Mouse (Mus musculus): ENCODE measurements at regions not wholly inside any gene's neighbourhood (a gene's known extent, or its start where the extent isn't known, plus 50 kb on each side); places are given as distances from the start of the nearest gene placed in this dataset.
A peak's percentile ranks its signal among the peaks of the same experiment; 100 is the strongest.

DNA sequence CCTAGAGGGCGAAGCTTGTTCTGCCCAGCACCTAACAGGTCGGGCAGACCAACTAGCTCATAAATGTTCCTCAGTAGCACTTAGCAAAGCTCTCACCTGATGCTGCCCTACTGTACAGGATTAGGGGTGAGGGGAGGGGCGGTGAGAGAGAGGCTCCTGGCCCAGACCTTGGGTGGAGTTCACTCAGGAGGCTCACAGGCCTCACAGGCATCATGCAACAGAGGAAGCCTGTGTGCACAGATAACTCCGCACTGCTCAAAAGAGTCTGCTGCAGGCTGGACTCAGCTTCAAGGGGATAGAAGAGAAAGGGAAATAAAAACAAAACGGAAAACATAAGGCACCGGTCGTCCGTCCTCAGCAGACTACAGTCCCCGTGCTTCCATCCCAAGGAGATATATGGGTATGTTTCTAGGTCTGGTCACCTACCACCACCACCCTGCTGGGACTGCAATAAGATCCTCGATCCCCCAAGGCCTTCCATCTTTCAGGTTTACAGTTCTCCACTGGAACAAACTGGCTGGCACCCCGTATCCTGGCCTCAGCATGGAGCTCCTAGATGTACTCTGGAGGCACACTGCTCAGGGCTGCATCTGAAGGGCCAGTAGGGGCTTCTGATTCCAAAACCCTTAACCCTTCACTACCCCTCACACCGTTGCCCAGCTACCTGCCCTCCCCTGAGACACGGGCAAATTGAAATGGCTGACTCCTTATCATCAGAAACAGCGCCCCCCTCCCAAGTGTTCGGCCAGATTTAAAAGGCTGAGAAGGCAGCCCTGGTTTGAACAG is 184.2 kb downstream of the Bmp7 start:
- H3K36me3 ChIP-seq, result no peaks in the 10 kb centered on the region
- WGBS, result 50% methylated on average over 15 of the region's 15 CpGs
- H3K27ac ChIP-seq, result no peak overlapping the region
- no peak for ATAC-seq
- peaks cover 97% of the 10 kb centered on the region for H3K27me3 ChIP-seq
- H3K9me3 ChIP-seq, result no peaks in the 10 kb centered on the region
- no peak overlapping the region for H3K4me3 ChIP-seq (replicated peaks)
- no peak overlapping the region for H3K9ac ChIP-seq (replicated peaks)
- H3K4me2 ChIP-seq (replicated peaks), result no peak overlapping the region
- H3K4me1 ChIP-seq (replicated peaks), result peaks cover 18% of the 10 kb centered on the region

DNA sequence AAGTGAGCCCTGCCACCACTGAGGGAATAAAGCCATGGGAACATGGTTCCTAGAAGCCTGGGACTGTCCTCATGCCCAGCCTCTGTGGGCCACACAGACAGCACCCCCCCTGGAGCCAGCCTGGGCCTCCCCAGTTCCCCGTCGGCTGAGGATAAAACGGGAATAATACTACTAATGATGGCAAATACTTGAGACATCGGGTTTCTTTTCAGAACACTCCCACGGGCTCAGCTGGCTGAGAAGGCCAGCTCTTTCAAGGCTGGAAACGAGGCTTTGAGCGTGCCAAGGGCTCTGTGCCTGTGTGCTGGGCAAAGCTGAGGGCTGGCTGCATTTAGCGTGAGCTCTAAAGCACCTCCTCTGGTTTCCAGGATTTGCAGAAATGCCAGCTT is 183.7 kb downstream of the Bmp7 start:
- Histone ChIP-seq H3K4me3 (replicated peaks) (no peak overlapping the region), H3K36me3 (no peaks in the 10 kb centered on the region), H3K4me2 (replicated peaks) (no peak overlapping the region), H3K27ac (no peak overlapping the region), H3K9me3 (no peaks in the 10 kb centered on the region), H3K27me3 (peaks cover 97% of the 10 kb centered on the region), H3K4me1 (replicated peaks) (peaks cover 18% of the 10 kb centered on the region), H3K9ac (replicated peaks) (no peak overlapping the region)
- 5% methylated on average over 8 of the region's 8 CpGs for WGBS
- peak; percentile 48 for ATAC-seq

DNA sequence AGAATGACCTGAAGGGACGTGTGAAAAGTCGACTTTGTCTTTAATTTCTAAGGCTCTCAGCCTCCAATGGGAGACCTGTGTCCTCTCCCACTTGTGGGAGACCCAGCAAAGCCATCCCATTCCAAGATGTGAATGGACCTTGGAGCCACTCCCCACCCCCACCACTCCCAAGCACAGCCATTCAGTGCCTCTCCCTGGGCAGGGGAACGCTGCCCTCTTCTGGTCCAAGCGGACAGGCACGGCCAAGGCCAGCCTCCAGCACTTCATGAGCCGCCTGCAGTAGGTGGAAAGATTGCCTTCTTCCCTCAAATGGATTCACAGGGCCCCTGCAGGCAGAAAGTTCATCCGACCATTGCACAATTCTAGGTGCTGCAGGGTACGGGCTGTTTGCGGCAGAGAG is 181.6 kb downstream of the Bmp7 start:
- H3K36me3 ChIP-seq, result no peaks in the 10 kb centered on the region
- H3K4me1 ChIP-seq (replicated peaks), result peaks cover 18% of the 10 kb centered on the region
- H3K4me3 ChIP-seq (replicated peaks), result no peak overlapping the region
- H3K9ac ChIP-seq (replicated peaks), result no peak overlapping the region
- H3K27ac ChIP-seq, result no peak overlapping the region
- no peak overlapping the region for H3K4me2 ChIP-seq (replicated peaks)
- ATAC-seq, result peak; percentile 76
- no peaks in the 10 kb centered on the region for H3K9me3 ChIP-seq
- peaks cover 96% of the 10 kb centered on the region for H3K27me3 ChIP-seq
- WGBS, result 12% methylated on average over 9 of the region's 9 CpGs

DNA sequence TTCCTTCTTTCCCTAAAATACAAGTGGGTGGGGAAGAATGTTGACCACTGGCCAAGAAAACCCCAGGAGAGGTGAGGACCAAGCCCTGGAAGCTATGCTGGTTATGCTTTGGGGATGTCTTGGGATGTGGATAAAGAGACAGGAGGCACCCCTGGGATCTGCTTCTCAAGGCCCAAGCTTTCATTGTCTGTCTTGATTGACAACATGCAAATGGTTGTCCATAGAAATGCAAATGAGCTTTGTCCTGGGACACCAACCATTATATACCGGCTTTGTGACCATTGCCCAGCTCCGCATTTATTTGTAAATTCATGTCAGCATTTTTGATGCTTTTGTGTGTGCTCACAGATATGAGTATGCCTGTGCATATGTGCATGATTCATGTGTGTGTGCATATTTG is 174.9 kb downstream of the Bmp7 start:
- Histone ChIP-seq H3K27ac (0 out of 2 replicates have a peak overlapping the region, but pooled peaks have one; percentile 25), H3K9me3 (no peaks in the 10 kb centered on the region), H3K4me3 (replicated peaks) (no peak overlapping the region), H3K9ac (replicated peaks) (no peak overlapping the region), H3K4me1 (replicated peaks) (peaks cover 23% of the 10 kb centered on the region), H3K36me3 (no peaks in the 10 kb centered on the region), H3K4me2 (replicated peaks) (no peak overlapping the region), H3K27me3 (peaks cover 51% of the 10 kb centered on the region)
- 14% methylated on average over 2 of the region's 2 CpGs for WGBS
- ATAC-seq, result peak; percentile 29; the same call in 1 of the 2 replicates

DNA sequence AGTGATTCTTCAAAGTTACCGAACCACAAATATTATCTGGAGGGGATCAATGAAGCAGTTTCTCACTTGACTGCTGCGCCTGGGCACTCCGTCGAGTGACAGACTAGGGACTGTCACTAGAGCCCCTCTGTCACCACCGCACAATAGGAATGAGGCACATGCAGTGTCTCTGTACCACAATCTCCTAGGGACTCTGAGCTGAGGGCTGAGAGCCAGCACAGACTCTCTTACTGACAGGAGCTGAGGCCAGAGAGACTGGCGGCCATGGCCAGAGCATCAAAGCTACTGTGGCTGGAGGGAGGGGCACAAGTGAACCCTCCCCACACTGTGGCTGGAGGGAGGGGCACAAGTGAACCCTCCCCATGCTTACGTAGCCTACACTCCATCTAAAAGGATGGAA is 173.7 kb downstream of the Bmp7 start:
- ATAC-seq, result peak; percentile 59
- Histone ChIP-seq H3K9me3 (no peaks in the 10 kb centered on the region), H3K9ac (replicated peaks) (no peak overlapping the region), H3K36me3 (no peaks in the 10 kb centered on the region), H3K27me3 (peaks cover 51% of the 10 kb centered on the region), H3K4me3 (replicated peaks) (no peak overlapping the region), H3K27ac (no peak overlapping the region), H3K4me1 (replicated peaks) (peaks cover 23% of the 10 kb centered on the region), H3K4me2 (replicated peaks) (no peak overlapping the region)
- WGBS, result 18% methylated on average over 7 of the region's 7 CpGs

DNA sequence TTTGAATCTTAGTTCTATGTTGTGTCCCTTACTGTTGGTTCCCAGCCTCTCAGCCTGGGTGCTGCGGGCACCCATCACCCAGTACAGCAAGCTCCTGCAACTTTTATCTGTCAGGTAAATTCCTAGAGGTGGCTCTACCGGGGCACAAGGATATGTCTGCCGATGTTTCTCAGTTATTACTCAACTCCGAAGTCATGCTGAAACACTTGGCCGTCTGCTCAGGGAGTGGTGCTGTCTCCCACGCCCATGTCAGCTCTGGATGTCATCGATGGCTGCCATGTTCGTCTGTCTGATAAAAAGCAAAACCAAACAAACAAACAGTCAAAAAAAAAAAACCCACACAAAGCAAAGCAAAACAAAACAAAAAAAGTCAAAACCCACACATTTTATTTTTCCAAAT is 171.4 kb downstream of the Bmp7 start:
- no peak overlapping the region for H3K27ac ChIP-seq
- no peak for ATAC-seq
- H3K36me3 ChIP-seq, result no peaks in the 10 kb centered on the region
- peaks cover 23% of the 10 kb centered on the region for H3K4me1 ChIP-seq (replicated peaks)
- no peak overlapping the region for H3K4me3 ChIP-seq (replicated peaks)
- H3K4me2 ChIP-seq (replicated peaks), result no peak overlapping the region
- 93% methylated on average over 8 of the region's 8 CpGs for WGBS
- no peak overlapping the region for H3K9ac ChIP-seq (replicated peaks)
- peaks cover 49% of the 10 kb centered on the region for H3K27me3 ChIP-seq
- H3K9me3 ChIP-seq, result no peaks in the 10 kb centered on the region

DNA sequence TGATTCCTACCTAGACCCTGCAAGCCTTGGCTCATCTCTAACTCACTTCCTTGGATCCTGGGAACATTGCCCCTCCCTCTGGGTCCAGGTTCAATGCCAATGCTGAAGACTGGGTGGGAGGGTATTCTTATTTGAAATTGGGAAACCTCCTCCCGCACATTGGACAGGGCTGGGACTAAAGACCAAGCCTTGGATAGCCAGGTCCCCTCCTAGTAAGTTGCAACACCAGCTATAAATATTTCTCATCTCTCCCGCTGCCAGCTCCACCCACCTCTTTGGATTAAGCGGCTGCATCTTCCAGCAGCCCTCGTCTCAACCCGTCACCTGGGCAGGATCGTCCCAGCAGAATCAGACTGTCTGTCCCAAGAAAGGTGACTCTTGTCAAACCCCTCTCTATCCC is 170.1 kb downstream of the Bmp7 start:
- H3K9ac ChIP-seq (replicated peaks), result no peak overlapping the region
- H3K4me1 ChIP-seq (replicated peaks), result peaks cover 17% of the 10 kb centered on the region
- no peaks in the 10 kb centered on the region for H3K36me3 ChIP-seq
- no peak overlapping the region for H3K27ac ChIP-seq
- 85% methylated on average over 6 of the region's 6 CpGs for WGBS
- H3K4me3 ChIP-seq (replicated peaks), result no peak overlapping the region
- no peaks in the 10 kb centered on the region for H3K9me3 ChIP-seq
- ATAC-seq, result no peak
- peaks cover 60% of the 10 kb centered on the region for H3K27me3 ChIP-seq
- H3K4me2 ChIP-seq (replicated peaks), result no peak overlapping the region

DNA sequence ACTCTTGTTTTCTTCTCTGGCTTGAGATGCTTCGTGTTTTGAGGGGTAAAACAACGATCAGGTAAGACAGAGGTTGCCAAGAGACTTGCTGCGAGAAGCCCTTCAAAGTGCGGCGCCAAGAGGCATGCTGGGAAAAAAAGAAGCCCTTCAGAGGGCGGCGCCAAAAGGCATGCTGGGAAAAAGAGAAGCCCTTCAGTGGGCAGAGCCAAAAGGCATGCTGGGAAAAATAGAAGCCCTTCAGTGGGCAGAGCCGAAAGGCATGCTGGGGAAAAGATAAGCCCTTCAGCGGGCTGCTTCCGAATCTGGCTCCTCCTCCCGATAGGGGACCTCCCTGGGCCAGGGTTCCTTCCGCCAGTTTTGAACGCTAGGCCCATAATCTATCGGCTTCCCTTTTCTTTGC is 169.5 kb downstream of the Bmp7 start:
- Histone ChIP-seq H3K36me3 (no peaks in the 10 kb centered on the region), H3K27me3 (peaks cover 60% of the 10 kb centered on the region), H3K27ac (no peak overlapping the region), H3K9ac (replicated peaks) (no peak overlapping the region), H3K4me1 (replicated peaks) (peaks cover 12% of the 10 kb centered on the region), H3K4me2 (replicated peaks) (no peak overlapping the region), H3K9me3 (no peaks in the 10 kb centered on the region), H3K4me3 (replicated peaks) (no peak overlapping the region)
- 89% methylated on average over 14 of the region's 14 CpGs for WGBS
- ATAC-seq, result no peak

DNA sequence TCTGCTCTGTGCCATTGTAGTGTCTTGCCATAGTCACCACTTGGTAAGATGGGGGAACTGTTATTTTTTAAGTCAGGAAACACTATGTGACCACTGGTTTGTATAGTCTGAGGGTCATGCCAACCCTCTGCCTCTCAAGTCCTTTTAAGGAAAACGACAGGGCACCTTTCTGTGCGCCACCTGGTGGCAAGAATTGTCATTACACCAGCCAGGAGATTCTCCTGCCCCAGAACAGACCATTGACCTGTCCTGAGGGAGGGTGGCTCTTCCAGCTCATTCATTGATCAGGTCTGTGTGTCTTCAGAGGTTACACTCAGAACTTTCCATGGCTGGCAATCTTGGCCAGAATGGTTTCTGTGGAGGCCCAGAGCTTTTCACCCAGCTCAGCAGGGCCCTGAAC is 166.9 kb downstream of the Bmp7 start:
- WGBS, result 1% methylated on average over 2 of the region's 2 CpGs
- H3K27me3 ChIP-seq, result peaks cover 60% of the 10 kb centered on the region
- H3K4me2 ChIP-seq (replicated peaks), result no peak overlapping the region
- H3K4me3 ChIP-seq (replicated peaks), result no peak overlapping the region
- no peaks in the 10 kb centered on the region for H3K4me1 ChIP-seq (replicated peaks)
- H3K9me3 ChIP-seq, result no peaks in the 10 kb centered on the region
- H3K27ac ChIP-seq, result no peak overlapping the region
- ATAC-seq, result 0 out of 2 replicates have a peak, but pooled peaks have one; percentile 22
- no peaks in the 10 kb centered on the region for H3K36me3 ChIP-seq
- H3K9ac ChIP-seq (replicated peaks), result no peak overlapping the region

DNA sequence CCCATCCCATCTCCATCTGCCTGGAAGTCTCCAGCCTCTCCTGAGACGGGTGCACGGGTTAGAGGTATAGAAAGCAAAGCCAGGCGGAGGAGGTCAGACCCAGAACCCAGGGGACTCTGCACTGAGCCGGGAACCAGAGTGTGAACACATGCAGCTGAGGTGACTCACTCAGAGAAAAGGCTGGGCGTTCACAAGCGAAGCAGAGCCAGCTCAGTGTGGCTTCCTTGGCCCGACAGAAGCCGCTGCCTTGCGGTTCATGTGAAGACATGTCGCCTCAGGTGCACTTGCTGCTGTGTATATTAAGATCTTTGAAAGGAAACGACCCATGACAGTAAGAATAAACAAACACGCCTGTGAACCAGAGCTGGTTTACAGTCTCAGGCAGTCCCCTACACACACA is 163.6 kb downstream of the Bmp7 start:
- ATAC-seq, result no peak

DNA sequence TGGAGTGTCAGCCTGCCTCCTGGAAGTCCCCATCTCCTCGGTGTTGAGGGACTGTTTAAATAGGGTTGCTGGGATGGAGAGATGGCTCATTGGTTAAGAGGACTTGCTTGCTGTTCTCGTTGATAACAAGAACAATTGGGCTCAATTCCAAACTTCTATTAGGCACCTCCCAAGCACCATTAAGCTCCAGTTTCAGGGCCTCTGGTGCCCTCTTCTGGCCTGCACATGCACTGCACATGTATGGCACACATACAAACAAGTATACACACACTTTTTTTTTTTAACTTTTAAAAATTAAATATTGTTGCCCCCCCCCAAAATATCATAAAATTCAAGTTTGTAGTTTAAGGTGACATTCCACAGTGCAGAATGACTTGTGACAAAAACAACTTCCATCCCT is 162.3 kb downstream of the Bmp7 start:
- no peak overlapping the region for H3K4me3 ChIP-seq (replicated peaks)
- H3K4me2 ChIP-seq (replicated peaks), result no peak overlapping the region
- no peaks in the 10 kb centered on the region for H3K9me3 ChIP-seq
- no peak for ATAC-seq
- 0 out of 2 replicates have a peak, but pooled peaks cover 3% of the 10 kb centered on the region for H3K4me1 ChIP-seq (replicated peaks)
- WGBS, result 86% methylated on average over 2 of the region's 2 CpGs
- no peaks in the 10 kb centered on the region for H3K36me3 ChIP-seq
- H3K27ac ChIP-seq, result no peak overlapping the region
- H3K27me3 ChIP-seq, result peaks cover 39% of the 10 kb centered on the region
- H3K9ac ChIP-seq (replicated peaks), result no peak overlapping the region

More for the DNA sequence above, 163.6 kb downstream of the Bmp7 start:
- peaks cover 51% of the 10 kb centered on the region for H3K27me3 ChIP-seq
- 0 out of 2 replicates have a peak, but pooled peaks cover 3% of the 10 kb centered on the region for H3K4me1 ChIP-seq (replicated peaks)
- no peak overlapping the region for H3K9ac ChIP-seq (replicated peaks)
- no peak overlapping the region for H3K4me2 ChIP-seq (replicated peaks)
- 77% methylated on average over 12 of the region's 12 CpGs for WGBS
- H3K4me3 ChIP-seq (replicated peaks), result no peak overlapping the region
- no peaks in the 10 kb centered on the region for H3K9me3 ChIP-seq
- H3K27ac ChIP-seq, result no peak overlapping the region
- no peaks in the 10 kb centered on the region for H3K36me3 ChIP-seq

DNA sequence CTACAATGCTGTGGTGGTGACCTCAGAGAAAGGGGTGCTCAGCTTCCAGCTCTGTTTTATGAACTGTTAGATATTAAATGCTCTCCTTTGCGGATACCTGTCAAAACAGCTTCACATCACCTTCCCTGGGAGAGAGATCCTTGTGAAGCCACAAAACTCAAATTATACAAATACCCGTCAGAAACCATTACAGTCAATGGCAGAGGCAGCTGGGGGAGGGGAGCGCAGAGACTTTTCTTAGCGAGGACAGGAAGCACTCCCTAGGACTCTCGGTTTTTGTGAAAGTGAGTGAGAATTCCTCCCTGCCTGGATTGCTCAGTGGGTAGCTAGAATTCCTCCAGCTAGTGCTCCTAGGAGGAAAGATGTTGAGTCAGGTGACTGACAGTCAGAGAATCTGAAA is 161.0 kb downstream of the Bmp7 start:
- peaks cover 29% of the 10 kb centered on the region for H3K27me3 ChIP-seq
- 0 out of 2 replicates have a peak, but pooled peaks cover 3% of the 10 kb centered on the region for H3K4me1 ChIP-seq (replicated peaks)
- H3K36me3 ChIP-seq, result no peaks in the 10 kb centered on the region; the same call in 1 of the 2 replicates
- no peak overlapping the region for H3K4me3 ChIP-seq (replicated peaks)
- no peak overlapping the region; the same call in 1 of the 2 replicates for H3K27ac ChIP-seq
- H3K9me3 ChIP-seq, result peaks cover 9% of the 10 kb centered on the region; the same call in 1 of the 2 replicates
- ATAC-seq, result no peak
- WGBS, result 25% methylated on average over 5 of the region's 5 CpGs
- H3K9ac ChIP-seq (replicated peaks), result no peak overlapping the region
- no peak overlapping the region for H3K4me2 ChIP-seq (replicated peaks)

Measured in midbrain, embryonic 13.5 days (tissue).